Mouse (Mus musculus): ENCODE measurements around the gene Usp30. TPM values are rescaled to one million over a fixed set of nuclear protein-coding genes. Genes with fewer than 3 reads are reported as not detected.

The Usp30 gene
- total RNA-seq, 2 experiments from 2014 or later: 31.3 to 34.7 TPM

DNA sequence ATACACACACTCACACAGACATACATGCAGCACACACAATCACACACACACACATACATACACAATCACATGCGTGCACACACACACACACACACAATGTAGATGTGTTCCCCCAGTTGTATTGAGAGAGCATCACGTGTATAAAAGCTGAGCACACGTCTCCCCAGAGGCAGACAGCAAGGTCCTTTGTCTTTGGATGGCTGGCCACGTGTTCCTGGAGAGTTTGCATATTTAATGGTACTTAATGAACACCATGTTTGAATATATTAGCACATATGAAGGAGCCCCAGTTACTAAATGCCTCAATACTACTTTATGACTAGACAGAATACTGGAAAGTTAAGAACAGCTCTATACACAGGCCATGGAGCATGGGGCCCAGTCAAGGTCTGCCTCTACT lies 1.3 kb upstream of the Usp30 start:
- no peak for DNase-seq (ENCODE audit: low spot score in 2 of 2)

DNA sequence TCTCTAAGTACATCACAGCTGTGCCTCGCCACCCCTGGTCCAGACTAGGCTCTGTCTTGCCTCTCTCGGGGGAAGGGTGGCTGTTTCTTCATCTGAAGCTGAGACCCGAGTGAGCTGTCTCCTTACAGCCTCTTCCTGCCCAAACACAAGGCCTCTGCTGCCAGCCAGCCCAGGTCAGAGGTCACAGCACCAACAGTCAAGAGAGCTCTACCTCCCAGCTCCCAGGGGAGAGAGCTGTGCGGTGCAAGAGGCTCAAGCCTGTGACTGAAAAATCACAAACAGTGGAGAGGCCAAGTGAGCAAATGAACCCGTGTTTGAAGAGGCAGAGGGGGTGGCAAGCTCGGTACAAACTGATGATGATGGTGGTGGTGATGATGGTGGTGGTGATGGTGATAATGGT lies 1.3 kb downstream of the Usp30 start:
- DNase-seq (ENCODE audit: low spot score in 2 of 2): no peak

DNA sequence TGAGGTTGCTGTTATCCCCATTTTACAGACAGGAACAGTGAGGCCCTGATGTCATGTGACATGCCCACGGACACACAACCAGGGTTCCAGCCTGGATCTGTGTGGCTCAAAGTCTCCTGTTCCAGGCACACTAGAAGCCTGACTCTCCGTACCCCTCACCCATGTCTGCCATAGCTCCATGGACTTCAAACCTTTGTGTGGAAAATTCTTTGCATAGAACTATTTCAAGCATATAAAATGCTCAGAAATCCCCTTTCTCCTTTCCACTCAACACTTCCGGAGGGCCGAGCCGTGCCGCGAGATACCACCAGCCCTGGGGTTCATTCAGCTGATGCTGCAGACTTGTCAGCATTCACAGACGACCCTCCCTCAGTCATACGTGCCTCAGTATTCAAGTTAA lies 2.3 kb downstream of the Usp30 start:
- DNase-seq (ENCODE audit: low spot score in 2 of 2): no peak

DNA sequence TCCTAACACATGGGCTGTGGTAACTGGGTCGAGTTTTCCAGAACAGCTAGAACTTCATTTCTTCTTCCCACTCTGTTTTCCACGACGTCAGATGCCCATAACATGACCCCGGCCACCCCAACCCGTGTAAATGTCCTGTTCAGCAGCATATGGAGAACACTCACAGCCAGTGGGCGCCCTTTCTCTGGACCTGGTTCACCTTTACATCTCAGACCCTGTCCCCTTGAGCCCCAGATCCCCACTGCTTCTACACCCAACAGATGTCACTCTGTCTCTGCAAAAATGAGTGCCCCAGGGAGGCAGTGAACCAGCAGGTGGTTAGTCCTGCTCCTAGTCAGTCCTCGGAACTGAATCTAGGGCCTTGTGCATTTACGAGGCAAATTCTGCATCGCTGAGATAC lies 2.7 kb downstream of the Usp30 start:
- no peak for DNase-seq (ENCODE audit: low spot score in 2 of 2)

DNA sequence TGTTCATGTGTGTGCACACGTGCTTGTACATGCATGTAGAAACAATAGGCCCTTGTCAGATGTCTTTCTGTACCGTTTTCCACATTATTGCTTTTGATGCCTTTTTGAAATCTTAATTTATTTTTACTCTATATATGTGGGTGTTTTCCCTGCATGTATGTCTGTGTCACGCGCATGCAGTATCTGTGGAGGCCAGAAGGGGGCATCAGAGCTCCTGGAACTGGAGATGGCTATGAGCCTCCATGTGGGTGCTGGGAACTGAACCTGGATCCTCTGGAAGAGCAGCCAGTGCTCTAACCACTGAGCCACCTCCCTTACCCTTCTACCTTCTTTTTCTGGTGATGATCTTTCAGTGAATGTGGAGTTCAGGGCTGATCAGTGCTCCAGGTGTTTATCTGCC lies 5.6 kb downstream of the Usp30 start:
- no peak for DNase-seq (ENCODE audit: low spot score in 2 of 2)

DNA sequence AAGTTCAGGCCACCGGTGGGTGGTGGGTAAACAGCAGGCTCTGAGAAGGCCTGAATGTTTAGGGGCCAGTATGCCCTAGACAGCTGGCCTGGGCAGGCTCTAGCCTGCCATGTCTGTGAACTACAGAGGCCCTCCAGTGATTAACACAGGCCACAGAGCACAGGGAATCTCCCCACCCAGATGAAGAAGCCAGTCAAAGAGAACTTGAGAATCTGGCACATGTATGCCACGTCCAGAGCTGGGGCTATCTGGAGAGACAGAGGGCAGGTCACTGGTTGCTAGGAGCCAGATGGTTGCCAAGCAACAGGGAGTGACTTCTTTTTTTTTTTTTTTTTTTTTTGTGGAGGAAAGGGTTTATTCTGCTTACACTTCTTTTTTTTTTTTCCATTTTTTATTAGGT lies 7.0 kb downstream of the Usp30 start:
- DNase-seq (ENCODE audit: low spot score in 2 of 2): no peak

DNA sequence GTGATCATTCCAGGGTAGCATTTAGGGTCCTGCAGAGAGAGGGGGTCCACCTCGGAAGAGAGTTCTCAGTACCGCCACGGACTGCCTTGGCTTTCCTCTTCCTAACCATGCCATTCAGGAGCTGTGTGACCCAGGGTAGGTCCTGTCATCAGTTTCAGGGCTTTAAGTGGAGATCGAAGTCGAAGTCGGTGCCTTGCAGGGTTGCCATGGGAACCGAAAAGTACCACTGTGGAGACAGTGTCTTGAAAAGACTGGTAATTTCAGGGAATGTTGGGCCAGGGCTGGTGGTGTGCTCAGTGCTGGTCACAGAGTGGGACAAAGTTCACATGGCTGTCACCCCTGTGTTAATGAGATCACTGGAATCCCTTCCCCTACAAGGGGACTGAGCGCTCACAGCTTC lies 11.7 kb downstream of the Usp30 start:
- no peak for DNase-seq (ENCODE audit: low spot score in 2 of 2)

DNA sequence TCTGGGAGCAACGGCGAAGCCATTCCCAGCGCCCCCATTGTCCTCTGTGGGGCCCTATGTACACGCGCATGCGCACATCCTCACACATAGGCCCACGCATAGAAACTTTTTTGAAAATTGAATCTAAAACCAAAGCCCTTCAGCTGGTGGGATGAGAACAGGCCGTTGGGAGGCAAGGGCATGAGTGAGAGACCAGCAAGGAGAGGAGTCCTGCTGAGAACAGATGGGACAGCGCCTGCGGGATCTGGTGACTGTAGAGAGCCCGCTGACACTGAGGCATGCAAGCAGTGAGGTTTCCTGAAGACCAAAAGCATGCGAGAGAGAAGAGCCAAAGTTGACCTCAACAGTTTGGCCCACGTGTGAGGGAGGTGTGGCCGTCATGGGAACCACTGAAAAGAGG lies 20.2 kb downstream of the Usp30 start:
- DNase-seq (ENCODE audit: low spot score in 2 of 2): no peak

DNA sequence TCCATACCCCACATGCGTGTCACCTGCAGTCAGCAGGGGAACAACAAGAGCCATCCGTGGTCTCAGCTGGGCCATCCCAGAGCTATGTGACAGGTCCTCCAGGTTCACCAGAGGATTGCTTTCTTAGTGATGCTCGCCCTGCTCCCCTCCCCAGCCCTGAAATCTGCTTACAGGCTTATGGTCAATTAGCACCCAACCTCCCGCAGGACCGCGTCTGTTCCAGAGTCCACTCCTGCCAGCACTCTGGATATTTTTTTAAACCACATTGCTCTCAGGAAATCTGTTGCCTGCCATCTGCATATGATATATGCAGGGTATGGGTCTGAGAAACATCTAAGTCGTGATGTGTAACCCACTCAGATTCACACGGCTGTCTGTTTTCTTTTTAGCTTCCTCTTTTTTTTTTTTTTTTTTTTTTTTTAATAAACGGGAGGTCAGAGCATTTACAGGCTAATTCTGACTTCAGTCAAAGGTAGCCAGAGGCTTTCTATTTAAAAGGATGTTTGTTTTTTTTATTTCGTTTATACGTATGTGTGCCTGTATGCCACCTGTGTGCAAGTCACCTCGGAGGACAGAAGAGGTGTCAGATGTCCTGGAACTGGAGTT lies 22.7 kb downstream of the Usp30 start:
- DNase-seq (ENCODE audit: low spot score in 2 of 2): no peak

DNA sequence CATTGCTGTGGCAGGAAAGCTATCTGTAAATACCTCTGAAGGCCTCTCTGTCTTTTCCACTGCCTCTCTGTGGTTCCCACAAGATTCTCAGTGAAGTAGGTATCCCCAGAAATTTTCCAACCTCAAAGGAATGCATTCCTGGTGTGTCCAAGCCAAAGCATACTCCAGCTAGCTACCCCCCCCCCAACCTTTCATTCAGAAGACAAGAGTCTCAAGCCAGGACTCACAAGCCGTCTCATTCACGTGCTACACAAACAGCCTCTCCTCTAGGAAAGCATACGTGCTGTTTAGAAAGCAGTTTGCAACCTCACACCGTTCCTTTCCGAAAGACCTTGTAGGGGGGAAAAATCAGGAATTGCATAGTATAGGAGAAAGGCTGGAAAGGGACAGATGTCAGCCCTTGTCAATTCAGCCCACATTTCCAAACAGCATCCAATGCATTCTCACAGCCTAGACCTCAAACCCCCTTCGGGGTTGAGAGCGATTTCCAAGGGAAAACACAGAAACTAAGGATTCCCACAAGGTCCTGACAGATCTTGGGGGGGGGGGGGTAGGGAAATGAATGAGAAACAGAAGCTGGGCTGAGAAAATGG lies 25.3 kb downstream of the Usp30 start:
- peak in 1 of 2 experiments; percentile 10 for DNase-seq (ENCODE audit: low spot score in 2 of 2)

DNA sequence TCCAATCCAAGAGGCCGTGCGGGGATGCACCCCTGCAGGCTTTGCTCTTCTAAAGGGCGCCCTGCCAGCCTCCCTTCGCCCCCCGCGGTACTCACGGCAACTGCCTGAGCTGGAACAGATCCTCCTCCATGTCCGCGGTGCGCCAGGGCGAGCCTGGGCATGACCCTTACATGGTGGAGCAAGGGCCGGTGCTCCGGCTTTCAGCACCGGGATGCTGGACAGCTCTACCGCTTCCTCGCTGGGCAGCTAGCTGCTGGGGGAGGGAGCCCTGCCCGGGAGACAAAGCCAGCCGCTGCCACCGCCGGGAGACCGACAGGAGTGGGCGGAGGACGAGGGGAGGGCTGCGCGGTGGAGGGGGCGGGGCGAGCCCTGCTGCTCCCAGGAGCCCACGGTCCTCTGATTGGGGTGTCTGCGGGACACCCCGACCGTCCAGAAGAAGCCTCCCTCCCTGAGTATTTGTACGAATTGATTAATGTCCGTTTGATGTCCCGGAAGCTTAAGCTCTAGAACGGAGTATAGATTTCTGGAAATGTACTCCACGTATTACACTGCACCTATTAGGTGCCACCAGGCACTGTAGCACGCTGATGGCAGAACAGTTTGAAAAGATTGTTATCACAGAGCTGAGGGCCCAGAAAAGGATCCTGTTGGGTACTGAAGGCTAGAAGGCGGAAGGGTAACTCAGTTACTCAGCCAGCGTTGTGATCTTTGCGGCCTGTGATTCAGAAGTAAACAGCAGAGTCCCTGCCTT lies 26.0 kb downstream of the Usp30 start, which contains the start of gene Svop:
TSS of gene Svop (minus strand) at position 514 of the 751 bp plus-strand sequence.
- peak; percentile 73 to 81 for DNase-seq (ENCODE audit: low spot score in 2 of 2)

DNA sequence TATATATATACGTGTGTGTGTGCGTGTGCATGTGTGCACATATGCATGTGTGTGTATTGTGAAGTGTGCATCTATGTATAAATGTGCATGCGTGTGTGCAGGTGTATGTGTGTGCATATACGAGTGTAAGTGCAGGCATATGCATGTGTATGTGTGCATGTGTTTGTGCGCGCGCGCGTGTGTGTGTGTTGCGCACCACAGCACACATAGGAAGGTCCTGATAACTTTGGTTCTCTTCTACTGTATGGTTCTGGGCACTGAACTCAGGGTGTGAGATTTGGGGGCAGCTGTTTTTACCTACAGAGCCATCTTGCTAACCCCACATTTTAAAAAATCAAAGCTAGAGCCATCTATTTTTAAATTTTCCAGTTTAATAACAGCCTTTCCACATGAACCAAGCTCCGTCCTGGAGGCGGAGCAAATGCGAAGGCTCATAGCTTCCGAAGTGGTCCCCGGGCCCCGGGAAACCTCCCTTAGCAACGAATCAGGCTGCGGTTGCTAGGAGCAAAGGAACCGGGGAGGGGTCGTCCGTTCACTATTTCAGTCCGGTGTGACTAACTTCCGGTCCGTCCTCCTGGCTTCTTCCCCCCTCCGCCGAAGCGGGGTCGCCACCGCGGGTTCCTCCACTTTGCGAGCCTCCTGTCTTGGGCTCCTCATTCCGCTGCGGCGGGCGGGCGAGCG lies 34.6 kb downstream of the Usp30 start:
- peak; percentile 95 to 98 for DNase-seq (ENCODE audit: low spot score in 2 of 2)

DNA sequence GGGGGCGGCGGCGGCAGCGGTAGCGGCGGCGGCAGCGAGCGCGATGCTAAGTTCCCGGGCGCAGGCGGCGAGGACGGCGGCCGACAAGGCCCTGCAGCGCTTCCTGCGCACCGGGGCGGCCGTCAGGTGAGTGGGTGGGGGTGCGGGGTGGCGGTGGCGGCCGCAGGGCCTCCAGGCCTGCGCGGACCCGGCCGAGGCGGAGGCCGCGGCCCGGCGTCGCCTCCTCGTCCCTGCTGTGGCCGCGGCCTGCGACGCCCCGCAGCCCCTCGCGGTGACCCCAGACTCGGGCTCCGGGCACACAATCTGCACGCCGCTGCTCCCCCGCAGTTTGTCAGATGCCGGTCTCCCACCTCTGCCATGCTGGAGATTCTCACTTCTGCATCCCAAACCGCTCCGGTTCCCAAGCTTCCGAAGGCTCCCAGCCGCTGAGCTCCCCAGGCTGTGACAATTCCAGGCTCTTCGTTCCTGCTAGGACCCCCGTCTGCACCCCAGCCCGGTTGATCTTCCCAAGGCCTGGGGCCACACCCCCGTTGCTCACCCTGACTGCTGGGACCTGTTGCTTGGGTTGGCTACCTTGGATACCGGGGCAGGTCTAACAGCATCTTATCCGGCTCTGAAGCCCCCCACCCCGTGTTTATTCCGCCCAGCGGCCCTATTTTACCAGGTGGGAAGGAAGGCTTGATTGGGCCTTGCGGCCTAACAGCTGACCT lies 35.3 kb downstream of the Usp30 start:
- DNase-seq (ENCODE audit: low spot score in 2 of 2): peak in 1 of 2 experiments; percentile 23

DNA sequence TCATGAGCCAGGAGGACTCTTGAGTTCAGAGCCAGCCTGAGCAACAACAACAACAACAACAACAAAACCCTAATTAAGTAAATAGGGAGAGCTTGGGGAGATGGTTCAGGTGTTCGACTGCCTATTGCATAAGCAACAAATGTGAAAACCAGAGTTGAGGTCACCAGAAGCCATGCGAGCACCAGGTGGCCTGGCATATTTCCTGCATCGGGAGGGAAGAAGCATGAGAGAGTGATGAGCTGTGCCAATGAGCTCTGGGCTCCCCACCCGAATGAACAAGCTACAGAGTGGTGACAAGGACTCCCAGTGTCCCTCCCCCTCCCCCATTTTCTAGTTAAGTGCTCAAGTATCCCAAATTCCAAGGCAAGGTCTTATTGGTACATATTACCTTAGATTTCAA lies 36.6 kb downstream of the Usp30 start:
- no peak for DNase-seq (ENCODE audit: low spot score in 2 of 2)

DNA sequence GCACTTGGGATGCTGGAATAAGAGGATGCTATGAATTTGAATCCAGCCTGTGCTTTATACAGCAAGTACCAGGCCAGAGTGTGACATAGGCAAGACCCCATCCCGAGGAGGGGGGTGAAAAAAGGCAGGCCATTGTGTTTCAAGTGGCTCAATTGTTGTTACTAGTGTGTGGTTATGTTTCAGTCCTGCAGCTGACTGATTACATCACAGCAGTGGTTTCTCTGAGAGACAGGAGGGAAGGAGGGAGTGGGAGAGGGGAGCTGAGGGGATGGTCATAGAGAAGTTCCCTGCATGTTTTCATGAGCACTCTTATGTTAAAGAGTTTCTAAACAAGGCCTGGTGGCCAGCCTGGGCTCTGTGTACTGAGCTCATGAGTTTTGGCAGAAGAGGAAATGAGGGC lies 37.5 kb downstream of the Usp30 start:
- no peak for DNase-seq (ENCODE audit: low spot score in 2 of 2)

DNA sequence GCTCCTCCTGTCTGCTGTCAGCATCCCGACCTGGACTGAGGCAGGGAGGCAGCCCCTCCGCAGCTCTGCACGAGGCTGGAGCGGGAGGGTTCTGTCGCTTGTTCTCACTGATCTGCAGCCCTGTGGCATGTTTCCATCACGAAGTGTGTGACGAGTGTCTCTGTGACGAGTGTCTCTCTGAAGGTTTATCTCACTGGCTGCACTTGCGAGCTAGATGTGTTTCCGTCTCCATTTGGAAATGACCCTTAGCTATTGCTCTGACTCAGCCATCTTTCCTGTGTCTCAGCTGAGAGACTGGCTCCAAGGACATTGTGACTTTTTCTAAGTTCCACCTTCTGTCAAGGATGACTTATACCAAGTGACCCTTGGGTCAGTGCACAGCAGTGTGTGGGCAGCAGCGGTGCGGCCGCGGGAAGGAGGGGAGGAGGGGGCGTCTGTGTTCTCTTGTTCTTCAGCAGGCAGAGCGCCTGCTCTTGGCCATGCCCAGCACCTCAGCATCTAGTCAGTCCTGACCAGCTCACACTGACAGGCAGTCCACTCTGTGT lies 41.2 kb downstream of the Usp30 start:
- DNase-seq (ENCODE audit: low spot score in 2 of 2): no peak

DNA sequence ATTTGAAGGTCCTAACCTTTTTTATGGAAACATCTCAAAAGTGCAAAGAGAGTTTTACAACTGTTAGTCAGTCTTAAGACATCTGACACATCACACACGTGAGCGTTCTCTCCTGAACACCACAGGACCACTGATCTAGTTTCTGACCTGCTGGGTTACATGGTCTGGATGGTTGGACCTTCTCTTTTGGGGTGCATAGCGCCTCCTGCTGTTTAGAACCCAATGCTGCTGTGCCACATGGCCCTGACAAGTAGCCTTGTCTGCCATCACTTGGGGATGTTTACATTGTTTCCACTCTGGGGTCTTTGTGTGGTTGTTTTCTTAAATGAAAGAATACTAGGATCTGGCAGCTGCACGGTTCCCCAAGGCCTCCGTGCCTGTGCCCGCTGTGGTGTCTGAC lies 48.1 kb downstream of the Usp30 start:
- DNase-seq (ENCODE audit: low spot score in 2 of 2): no peak

DNA sequence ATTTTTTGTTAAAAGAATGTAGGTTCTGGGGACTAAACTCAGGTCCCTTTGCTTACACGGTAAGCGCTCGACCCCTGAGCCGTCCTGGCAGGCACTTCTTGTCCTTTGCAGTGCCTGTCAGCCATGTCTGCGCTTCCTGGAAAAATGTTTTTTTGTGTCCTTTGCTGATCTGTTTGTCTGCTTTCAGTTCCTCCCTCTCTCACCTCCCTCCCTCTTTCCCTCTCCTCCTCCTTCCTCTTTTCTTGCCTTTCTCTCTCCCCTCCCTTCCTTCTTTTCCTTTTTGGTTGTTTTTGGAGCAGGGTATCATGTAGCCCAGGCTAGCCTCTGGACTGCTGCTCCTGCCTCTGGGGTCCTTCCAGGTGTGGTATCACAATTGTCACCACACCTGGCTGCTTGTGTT lies 49.8 kb downstream of the Usp30 start:
- DNase-seq (ENCODE audit: low spot score in 2 of 2): no peak

DNA sequence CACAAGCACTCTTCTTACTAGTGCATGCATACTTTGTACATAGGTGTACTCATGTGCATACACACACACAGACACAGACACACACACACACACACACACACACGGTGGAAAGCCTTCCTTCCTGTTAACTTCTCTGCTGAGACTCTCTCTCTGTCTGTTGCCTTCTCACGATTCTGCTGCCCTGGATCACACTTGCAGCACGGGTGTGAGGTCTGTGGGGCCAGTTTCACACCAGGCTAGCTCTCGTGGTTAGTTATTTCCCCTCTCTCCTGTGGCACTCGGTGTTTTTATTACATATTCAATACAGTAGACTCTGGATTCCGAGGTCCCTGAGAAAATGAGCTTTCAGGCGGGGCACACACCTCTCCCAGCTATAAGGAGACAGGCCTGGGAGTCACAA lies 51.3 kb downstream of the Usp30 start:
- no peak for DNase-seq (ENCODE audit: low spot score in 2 of 2)

DNA sequence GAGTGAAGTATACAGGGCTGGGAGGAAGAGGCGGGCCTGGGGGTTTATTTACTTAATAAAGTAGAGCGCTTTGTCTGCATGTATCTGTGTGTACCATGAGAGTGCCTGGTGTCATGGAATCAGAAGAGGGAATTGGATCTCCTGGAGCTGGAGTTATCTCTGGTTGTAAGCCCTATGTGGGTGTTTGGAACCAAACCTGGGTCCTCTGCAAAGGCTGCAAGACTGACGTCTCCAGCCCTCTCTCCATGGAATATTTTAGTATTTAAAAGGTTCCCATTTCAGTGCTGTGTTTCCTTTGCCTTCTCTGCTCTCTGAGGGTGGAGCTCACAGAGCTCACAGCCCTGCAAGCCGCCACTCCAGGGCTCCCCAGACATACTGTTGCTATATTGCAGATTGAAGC lies 54.5 kb downstream of the Usp30 start:
- DNase-seq (ENCODE audit: low spot score in 2 of 2): no peak

DNA sequence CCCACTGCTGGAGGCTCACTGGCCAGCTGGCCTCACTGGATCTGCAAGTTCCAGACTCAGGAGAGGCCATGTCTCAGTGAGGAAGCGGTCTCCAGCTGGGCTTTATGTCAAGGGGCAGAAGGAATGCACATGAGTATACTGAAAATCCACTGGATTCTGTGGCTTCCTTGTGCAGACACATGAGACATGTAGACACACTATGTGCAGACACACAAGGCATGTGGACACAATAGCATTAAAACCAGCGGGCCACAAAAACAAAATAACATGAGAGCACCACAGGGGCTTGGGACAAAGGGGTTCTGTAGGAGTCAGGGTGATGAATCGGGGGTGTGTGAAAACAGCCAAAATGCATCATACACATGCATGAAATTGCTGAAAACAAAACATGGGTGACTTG lies 60.7 kb downstream of the Usp30 start:
- no peak for DNase-seq (ENCODE audit: low spot score in 2 of 2)

All from layer of hippocampus, postnatal 14 days (tissue).